ENCODE assay signal across 9 mouse cellular contexts in the genomic region with DNA sequence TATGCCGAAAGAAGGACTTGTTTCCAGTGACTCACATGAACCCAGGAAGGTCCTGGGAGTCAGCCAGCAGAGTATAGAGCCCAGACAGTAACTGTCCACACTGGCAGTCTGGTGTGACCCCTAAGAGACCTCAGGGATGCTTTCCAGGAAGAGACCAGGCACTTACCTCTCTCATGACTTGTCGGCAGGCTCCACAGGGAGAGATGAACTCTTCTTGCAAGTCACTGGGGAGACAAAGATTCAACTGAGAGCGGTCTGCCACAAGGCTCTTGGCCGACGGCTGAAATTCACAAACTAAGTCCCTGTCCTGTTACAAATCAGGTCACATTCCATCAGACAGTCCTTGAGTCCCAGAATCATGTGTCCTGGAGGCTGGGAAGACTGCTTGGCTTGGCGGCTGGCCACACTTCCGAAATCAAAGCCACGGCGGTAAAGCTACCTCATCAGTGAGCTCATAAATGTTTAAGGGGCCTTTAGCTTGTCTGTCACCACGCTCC.
DNase-seq lines count a peak whose midpoint lies in the region.
"Had no signal": no experiment of that assay in that cellular context is flagged by ENCODE, and none has a peak within 500 bp of the region (broad histone marks: within the 10 kb centered on the region; RNA-seq: fewer than 3 reads in every experiment).

No protein-coding gene starts in this region.

- DNase-seq in testis, postnatal 10 days (ENCODE audit: low spot score), result peak; percentile 71
- DNase-seq in testis, postnatal 14 days (ENCODE audit: low spot score), result no peak
- DNase-seq in cerebellum, postnatal 25 days, result peak; percentile 62 to 74
- peak; percentile 51 for DNase-seq in kidney, postnatal 10 days
- DNase-seq in yolk sac, embryonic 10.5 days (ENCODE audit: low spot score), result peak; percentile 43
- no peak for DNase-seq in frontal cortex, postnatal 36 days (ENCODE audit: low spot score in 2 of 2)
- no peak for DNase-seq in embryo, embryonic 10.5 days (ENCODE audit: low spot score)
- no peak for DNase-seq in right cerebral cortex, postnatal 10 days (ENCODE audit: low spot score in 2 of 2)
- DNase-seq: embryo, embryonic 11 days had no signal

Comparison
In these comparisons a context has a peak if more than half of its experiments do, and no peak if none do; other contexts are left out.
1. DNase-seq: peak in testis, postnatal 10 days (single experiment), cerebellum, postnatal 25 days (2 of 2), kidney, postnatal 10 days (single experiment) and yolk sac, embryonic 10.5 days (single experiment); none in testis, postnatal 14 days (single experiment), frontal cortex, postnatal 36 days (0 of 2), embryo, embryonic 10.5 days (single experiment) and right cerebral cortex, postnatal 10 days (0 of 2).